Mouse (Mus musculus) kidney, adult 11 months (tissue): ENCODE measurements at regions not wholly inside any gene's neighbourhood (a gene's known extent, or its start where the extent isn't known, plus 50 kb on each side); places are given as distances from the start of the nearest gene placed in this dataset.

Experiments used
- DNase-seq: peaks from one replicate; pipeline ENCODE4 v3.0.0; 2022

GRCm38 (mm10) chr12:106128944-106129724, 119.1 kb downstream of the Vrk1 start:
- no peak for DNase-seq

- DNase-seq, result no peak
Observed at GRCm38 (mm10) chr12:106130071-106130676, 120.1 kb downstream of the Vrk1 start.

GRCm38 (mm10) chr12:106132715-106133114, 122.7 kb downstream of the Vrk1 start:
- DNase-seq, result no peak

GRCm38 (mm10) chr12:106138466-106138865, 128.4 kb downstream of the Vrk1 start:
- no peak for DNase-seq

GRCm38 (mm10) chr12:106139491-106139890, 129.5 kb downstream of the Vrk1 start:
- DNase-seq, result no peak

GRCm38 (mm10) chr12:106139927-106140326, 129.9 kb downstream of the Vrk1 start:
- DNase-seq, result no peak

GRCm38 (mm10) chr12:106140671-106141070, 130.6 kb downstream of the Vrk1 start:
- no peak for DNase-seq

- no peak for DNase-seq
Observed at GRCm38 (mm10) chr12:106143548-106143947, 133.5 kb downstream of the Vrk1 start.

- no peak for DNase-seq
Observed at GRCm38 (mm10) chr12:106156837-106157236, 146.8 kb downstream of the Vrk1 start.

GRCm38 (mm10) chr12:106157827-106158226, 147.8 kb downstream of the Vrk1 start:
- no peak for DNase-seq

GRCm38 (mm10) chr12:106158620-106159019, 148.6 kb downstream of the Vrk1 start:
- no peak for DNase-seq

- DNase-seq, result no peak
Observed at GRCm38 (mm10) chr12:106171301-106171700, 161.3 kb downstream of the Vrk1 start.

- DNase-seq, result no peak
Observed at GRCm38 (mm10) chr12:106173211-106173610, 163.2 kb downstream of the Vrk1 start.

GRCm38 (mm10) chr12:106174070-106174980, 164.3 kb downstream of the Vrk1 start:
- no peak for DNase-seq

GRCm38 (mm10) chr12:106174981-106175700, 165.1 kb downstream of the Vrk1 start:
- peak; percentile 8 for DNase-seq

- no peak for DNase-seq
Observed at GRCm38 (mm10) chr12:106177302-106177701, 167.3 kb downstream of the Vrk1 start.

GRCm38 (mm10) chr12:106177861-106178260, 167.8 kb downstream of the Vrk1 start:
- no peak for DNase-seq

- DNase-seq, result no peak
Observed at GRCm38 (mm10) chr12:106178688-106179205, 168.7 kb downstream of the Vrk1 start.

- no peak for DNase-seq
Observed at GRCm38 (mm10) chr12:106182923-106183322, 172.9 kb downstream of the Vrk1 start.

- DNase-seq, result no peak
Observed at GRCm38 (mm10) chr12:106183973-106184372, 173.9 kb downstream of the Vrk1 start.

GRCm38 (mm10) chr12:106185398-106186077, 175.5 kb downstream of the Vrk1 start:
- DNase-seq, result no peak

- DNase-seq, result no peak
Observed at GRCm38 (mm10) chr12:106186501-106186900, 176.5 kb downstream of the Vrk1 start.
